Mouse (Mus musculus): ENCODE results near the gene Ypel2.

GRCm38 (mm10) chr11:86951672-86952071 lies 41.8 kb downstream of the Ypel2 start:
- TF ChIP-seq POLR2A (IDR thresholded peaks at IDR 0.05; ENCODE audit: low read depth, low read length) = no peak
- no peak for TF ChIP-seq CTCF (IDR thresholded peaks at IDR 0.05; ENCODE audit: borderline replicate concordance, insufficient read depth, low read length)
